Mouse (Mus musculus): ENCODE measurements around the gene Itgad.

Gene Itgad

GRCm38 (mm10) chr7:128180546-128180945 is 26.4 kb downstream of the Itgad start:
- no peak for DNase-seq

- no peak for DNase-seq
Measured at GRCm38 (mm10) chr7:128181691-128182090, 27.5 kb downstream of the Itgad start.

GRCm38 (mm10) chr7:128201607-128202006 is 47.4 kb downstream of the Itgad start:
- no peak for DNase-seq

- DNase-seq = no peak
Measured at GRCm38 (mm10) chr7:128203071-128203470, 48.9 kb downstream of the Itgad start.

- DNase-seq = no peak
Measured at GRCm38 (mm10) chr7:128204179-128204578, 50.0 kb downstream of the Itgad start.

GRCm38 (mm10) chr7:128205695-128206094 is 51.5 kb downstream of the Itgad start:
- no peak for DNase-seq

GRCm38 (mm10) chr7:128206152-128206551 is 52.0 kb downstream of the Itgad start, which contains the start of gene Cox6a2:
Gene Cox6a2, minus strand, starts transcription at chr7:128206387.
- no peak for DNase-seq

GRCm38 (mm10) chr7:128208187-128208586 is 54.0 kb downstream of the Itgad start:
- peak; percentile 76 for DNase-seq

- peak; percentile 14 for DNase-seq
Measured at GRCm38 (mm10) chr7:128209826-128210225, 55.6 kb downstream of the Itgad start.

- no peak for DNase-seq
Measured at GRCm38 (mm10) chr7:128219952-128220351, 65.8 kb downstream of the Itgad start.

GRCm38 (mm10) chr7:128220936-128221335 is 66.8 kb downstream of the Itgad start:
- DNase-seq = no peak

- DNase-seq = no peak
Measured at GRCm38 (mm10) chr7:128231741-128232140, 77.6 kb downstream of the Itgad start.

- DNase-seq = no peak
Measured at GRCm38 (mm10) chr7:128234796-128235195, 80.6 kb downstream of the Itgad start.

GRCm38 (mm10) chr7:128235481-128235880 is 81.3 kb downstream of the Itgad start:
- no peak for DNase-seq

GRCm38 (mm10) chr7:128236426-128236825 is 82.2 kb downstream of the Itgad start:
- DNase-seq = no peak

- DNase-seq = peak; percentile 92
Measured at GRCm38 (mm10) chr7:128236856-128237592, 82.8 kb downstream of the Itgad start, which contains the start of gene Armc5. Gene Armc5, plus strand, starts transcription at chr7:128237342.

- DNase-seq = no peak
Measured at GRCm38 (mm10) chr7:128237593-128237926, 83.4 kb downstream of the Itgad start.

- peak; percentile 100 for DNase-seq
Measured at GRCm38 (mm10) chr7:128237927-128238778, 84.0 kb downstream of the Itgad start, which contains the start of gene 9130023H24Rik. Gene 9130023H24Rik, minus strand, starts transcription at chr7:128238031.

GRCm38 (mm10) chr7:128238991-128239390 is 84.8 kb downstream of the Itgad start:
- peak; percentile 62 for DNase-seq

- no peak for DNase-seq
Measured at GRCm38 (mm10) chr7:128240131-128240784, 86.1 kb downstream of the Itgad start.

- DNase-seq = no peak
Measured at GRCm38 (mm10) chr7:128242331-128242730, 88.2 kb downstream of the Itgad start.

- no peak for DNase-seq
Measured at GRCm38 (mm10) chr7:128243921-128244320, 89.7 kb downstream of the Itgad start.

- no peak for DNase-seq
Measured at GRCm38 (mm10) chr7:128244410-128245025, 90.3 kb downstream of the Itgad start.
